Mouse (Mus musculus) megakaryocyte progenitor cell, adult 5-6 weeks (primary cell): ENCODE results near the gene Gnat2. TPM values are rescaled to one million over a fixed set of nuclear protein-coding genes. Genes with fewer than 3 reads are reported as not detected.

Experiments
- ATAC-seq: replicated peaks from 2 replicates; pipeline ENCODE4 v1.8.0; 2016; ENCODE audit warnings: mild to moderate bottlenecking, moderate TSS enrichment, inconsistent platforms; ENCODE audit not compliant: poor library complexity
- total RNA-seq, 2 experiments: library from RNA; stranded (forward) in 1 of 2; stranded (reverse) in 1 of 2; fragments of 157-497, 149-512 nt in 1 of 2; fragments of 200-1000 nt in 1 of 2; gene quantifications; 2 replicates each; pipeline versions ENCODE4 v1.2.3 to v1.2.4; 2015 to 2017

Gnat2 gene
- total RNA-seq, 2 experiments from 2014 or later: 0.72 to 1.0 TPM

GRCm38 (mm10) chr3:108084767-108085270 is 7.8 kb upstream of the Gnat2 start:
- peak; percentile 18 for ATAC-seq

GRCm38 (mm10) chr3:108085281-108085720 is 7.3 kb upstream of the Gnat2 start:
- ATAC-seq: peak; percentile 76

- ATAC-seq: peak; percentile 7
Measured at GRCm38 (mm10) chr3:108085721-108086469, 6.7 kb upstream of the Gnat2 start.

- peak; percentile 64 for ATAC-seq
Measured at GRCm38 (mm10) chr3:108086470-108086979, 6.1 kb upstream of the Gnat2 start, which contains the start of gene Ampd2. Gene Ampd2, minus strand, starts transcription at chr3:108086651.

- no peak for ATAC-seq
Measured at GRCm38 (mm10) chr3:108087329-108087728, 5.3 kb upstream of the Gnat2 start.

- no peak for ATAC-seq
Measured at GRCm38 (mm10) chr3:108088842-108089380, 3.7 kb upstream of the Gnat2 start.

GRCm38 (mm10) chr3:108089916-108090315 is 2.7 kb upstream of the Gnat2 start:
- no peak for ATAC-seq

GRCm38 (mm10) chr3:108090561-108090960 is 2.0 kb upstream of the Gnat2 start:
- ATAC-seq: no peak

- ATAC-seq: no peak
Measured at GRCm38 (mm10) chr3:108092030-108092429, 559 bp upstream of the Gnat2 start.

GRCm38 (mm10) chr3:108093306-108093705 is 717 bp downstream of the Gnat2 start:
- peak; percentile 8 for ATAC-seq

- no peak for ATAC-seq
Measured at GRCm38 (mm10) chr3:108094146-108094545, 1.6 kb downstream of the Gnat2 start.

GRCm38 (mm10) chr3:108094976-108095760 is 2.6 kb downstream of the Gnat2 start:
- ATAC-seq: no peak

GRCm38 (mm10) chr3:108096226-108096625 is 3.6 kb downstream of the Gnat2 start:
- peak; percentile 27 for ATAC-seq

- ATAC-seq: peak; percentile 68
Measured at GRCm38 (mm10) chr3:108096726-108097125, 4.1 kb downstream of the Gnat2 start.

GRCm38 (mm10) chr3:108097656-108098055 is 5.1 kb downstream of the Gnat2 start:
- ATAC-seq: no peak

GRCm38 (mm10) chr3:108098316-108098715 is 5.7 kb downstream of the Gnat2 start:
- ATAC-seq: peak; percentile 38

- no peak for ATAC-seq
Measured at GRCm38 (mm10) chr3:108101594-108101993, 9.0 kb downstream of the Gnat2 start.

GRCm38 (mm10) chr3:108102075-108102474 is 9.5 kb downstream of the Gnat2 start:
- ATAC-seq: no peak

GRCm38 (mm10) chr3:108105281-108105680 is 12.7 kb downstream of the Gnat2 start:
- ATAC-seq: peak; percentile 77

GRCm38 (mm10) chr3:108111320-108111719 is 18.7 kb downstream of the Gnat2 start:
- no peak for ATAC-seq

- no peak for ATAC-seq
Measured at GRCm38 (mm10) chr3:108112246-108112645, 19.7 kb downstream of the Gnat2 start.
